Mouse (Mus musculus) adrenal gland, postnatal 36 days (tissue): ENCODE results near the gene Olfr1373. TPM values are rescaled to one million over a fixed set of nuclear protein-coding genes. Genes with fewer than 3 reads are reported as not detected.
"Not testable (repeated sequence)": the region's sequence is repeated elsewhere in the genome, so short reads cannot be mapped to it uniquely, and the experiment has no call there.

Source experiments
- DNase-seq, 2 experiments: peaks; one replicate each; pipeline ENCODE4 v3.0.0; 2021; ENCODE audit warnings: mixed read lengths in 1 of 2
- long read RNA-seq, 2 experiments: library from polyadenylated mRNA; stranded (forward); transcript quantifications; one replicate each; pipeline ENCODE4 v2.0.0; 2021; ENCODE audit warnings: borderline sequencing depth in 2 of 2
- total RNA-seq, 2 experiments: library from RNA; stranded (reverse); gene quantifications; 2 replicates each; pipeline ENCODE4 v1.2.3; 2021

The Olfr1373 gene
- total RNA-seq: not detected
- long read RNA-seq, experiment 1: 0 reads
- long read RNA-seq, experiment 2: 0 reads

GRCm38 (mm10) chr11:52145428-52145827, at the start of gene Olfr1373:
Olfr1373 (minus strand) TSS chr11:52145528.
- not testable (repeated sequence) for DNase-seq

- DNase-seq: not testable (repeated sequence)
Observed at GRCm38 (mm10) chr11:52180651-52181050, 35.3 kb upstream of the Olfr1373 start.

- DNase-seq: peak; percentile 16 to 20
Observed at GRCm38 (mm10) chr11:52179897-52180296, 34.6 kb upstream of the Olfr1373 start.

- no peak for DNase-seq
Observed at GRCm38 (mm10) chr11:52168461-52168860, 23.1 kb upstream of the Olfr1373 start.

GRCm38 (mm10) chr11:52167901-52168302, 22.6 kb upstream of the Olfr1373 start:
- DNase-seq: peak; percentile 46 to 58

GRCm38 (mm10) chr11:52167126-52167525, 21.8 kb upstream of the Olfr1373 start:
- DNase-seq: peak; percentile 46 to 62

GRCm38 (mm10) chr11:52163926-52164325, 18.6 kb upstream of the Olfr1373 start:
- peak; percentile 63 to 83 for DNase-seq

- peak; percentile 50 to 56 for DNase-seq
Observed at GRCm38 (mm10) chr11:52143675-52144074, 1.7 kb downstream of the Olfr1373 start.

- DNase-seq: no peak
Observed at GRCm38 (mm10) chr11:52130451-52131068, 14.8 kb downstream of the Olfr1373 start.

GRCm38 (mm10) chr11:52129621-52130450, 15.5 kb downstream of the Olfr1373 start:
- peak in 1 of 2 experiments; percentile 10 for DNase-seq

- DNase-seq: no peak
Observed at GRCm38 (mm10) chr11:52129171-52129570, 16.2 kb downstream of the Olfr1373 start.

GRCm38 (mm10) chr11:52128316-52129061, 16.8 kb downstream of the Olfr1373 start:
- DNase-seq: no peak

- no peak for DNase-seq
Observed at GRCm38 (mm10) chr11:52127760-52128159, 17.6 kb downstream of the Olfr1373 start.

- DNase-seq: no peak
Observed at GRCm38 (mm10) chr11:52127169-52127568, 18.2 kb downstream of the Olfr1373 start.

- DNase-seq: no peak
Observed at GRCm38 (mm10) chr11:52124468-52124867, 20.9 kb downstream of the Olfr1373 start.

GRCm38 (mm10) chr11:52122045-52122444, 23.3 kb downstream of the Olfr1373 start:
- no peak for DNase-seq

GRCm38 (mm10) chr11:52120415-52120814, 24.9 kb downstream of the Olfr1373 start:
- not testable (repeated sequence) for DNase-seq

- no peak for DNase-seq
Observed at GRCm38 (mm10) chr11:52117156-52117555, 28.2 kb downstream of the Olfr1373 start.

GRCm38 (mm10) chr11:52116117-52116516, 29.2 kb downstream of the Olfr1373 start:
- not testable (repeated sequence) for DNase-seq

- no peak for DNase-seq
Observed at GRCm38 (mm10) chr11:52115479-52115878, 29.8 kb downstream of the Olfr1373 start.

- DNase-seq: no peak
Observed at GRCm38 (mm10) chr11:52109421-52109820, 35.9 kb downstream of the Olfr1373 start.

- no peak for DNase-seq
Observed at GRCm38 (mm10) chr11:52108796-52109195, 36.5 kb downstream of the Olfr1373 start.

- DNase-seq: no peak
Observed at GRCm38 (mm10) chr11:52106438-52106837, 38.9 kb downstream of the Olfr1373 start.
